Mouse (Mus musculus) urinary bladder, postnatal 14 days (tissue): ENCODE data around the gene Sgsm2.

ENCODE experiments used
- DNase-seq: peaks from one replicate; pipeline ENCODE4 v3.0.0; 2021; ENCODE audit warnings: low spot score

Sgsm2 gene

GRCm38 (mm10) chr11:74881979-74882378 lies 14.9 kb downstream of the Sgsm2 start:
- DNase-seq, result no peak

- DNase-seq, result no peak
These were observed 15.9 kb downstream of the Sgsm2 start for GRCm38 (mm10) chr11:74880999-74881398.

- DNase-seq, result peak; percentile 58
These were observed 20.1 kb downstream of the Sgsm2 start for GRCm38 (mm10) chr11:74876801-74877200.

- no peak for DNase-seq
These were observed 22.2 kb downstream of the Sgsm2 start for GRCm38 (mm10) chr11:74874630-74875029.

GRCm38 (mm10) chr11:74870991-74871622 lies 25.8 kb downstream of the Sgsm2 start:
- DNase-seq, result peak; percentile 74

GRCm38 (mm10) chr11:74870544-74870943 lies 26.3 kb downstream of the Sgsm2 start:
- DNase-seq, result peak; percentile 31

GRCm38 (mm10) chr11:74869603-74870002 lies 27.3 kb downstream of the Sgsm2 start:
- DNase-seq, result no peak

GRCm38 (mm10) chr11:74868046-74868760 lies 28.7 kb downstream of the Sgsm2 start:
- peak; percentile 33 for DNase-seq

GRCm38 (mm10) chr11:74867181-74867580 lies 29.7 kb downstream of the Sgsm2 start:
- DNase-seq, result peak; percentile 59

- DNase-seq, result peak; percentile 86
These were observed 30.2 kb downstream of the Sgsm2 start for GRCm38 (mm10) chr11:74866640-74867039.

- DNase-seq, result no peak
These were observed 31.6 kb downstream of the Sgsm2 start for GRCm38 (mm10) chr11:74865252-74865651.

GRCm38 (mm10) chr11:74864421-74864820 lies 32.4 kb downstream of the Sgsm2 start:
- no peak for DNase-seq

GRCm38 (mm10) chr11:74863471-74863870 lies 33.4 kb downstream of the Sgsm2 start:
- DNase-seq, result no peak

GRCm38 (mm10) chr11:74862129-74862528 lies 34.7 kb downstream of the Sgsm2 start:
- DNase-seq, result no peak

GRCm38 (mm10) chr11:74857756-74858155 lies 39.1 kb downstream of the Sgsm2 start:
- no peak for DNase-seq

GRCm38 (mm10) chr11:74850998-74851661 lies 45.7 kb downstream of the Sgsm2 start:
- no peak for DNase-seq

- peak; percentile 78 for DNase-seq
These were observed 48.8 kb downstream of the Sgsm2 start for GRCm38 (mm10) chr11:74847919-74848521.

- DNase-seq, result no peak
These were observed 51.1 kb downstream of the Sgsm2 start for GRCm38 (mm10) chr11:74845784-74846183.

- DNase-seq, result no peak
These were observed 53.1 kb downstream of the Sgsm2 start for GRCm38 (mm10) chr11:74843761-74844160.

- no peak for DNase-seq
These were observed 53.5 kb downstream of the Sgsm2 start for GRCm38 (mm10) chr11:74843435-74843714.

- no peak for DNase-seq
These were observed 54.0 kb downstream of the Sgsm2 start for GRCm38 (mm10) chr11:74842656-74843434.

GRCm38 (mm10) chr11:74842045-74842444 lies 54.8 kb downstream of the Sgsm2 start:
- DNase-seq, result no peak
